Mouse (Mus musculus) liver, embryonic 14.5 days (tissue): ENCODE data around the gene Bcl11b.

Experiments used
- CTCF ChIP-seq: IDR thresholded peaks from 2 replicates; pipeline ENCODE4 v1.5.1; 2016; ENCODE audit warnings: antibody characterized with exemption, low read depth, control low read depth
- EP300 ChIP-seq: IDR thresholded peaks from 2 replicates; pipeline ENCODE4 v1.6.1; 2016; ENCODE audit warnings: antibody characterized with exemption, low read depth

DNA sequence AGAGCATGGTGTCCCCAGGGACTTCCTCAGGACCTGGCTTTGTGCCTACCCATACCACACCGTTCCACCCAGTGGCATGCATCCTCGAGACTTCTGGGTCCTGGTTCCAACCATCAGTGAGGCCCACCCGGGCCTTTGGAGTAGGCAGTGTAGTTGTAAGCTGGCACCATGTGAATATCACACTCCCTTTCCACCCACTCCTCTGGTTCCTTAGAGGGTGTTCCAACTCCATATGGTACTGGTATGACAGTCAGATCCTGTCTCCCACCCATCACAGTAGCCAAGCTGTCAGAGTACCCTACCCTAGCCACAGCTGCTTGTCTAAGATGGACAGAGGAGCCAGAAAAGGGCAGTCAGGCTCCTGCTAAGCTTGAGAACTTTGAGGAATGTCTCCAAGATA lies 112.0 kb downstream of the Bcl11b start:
- TF ChIP-seq CTCF (no peak), EP300 (no peak)
